Mouse (Mus musculus) kidney, adult 8-10 months (tissue): ENCODE results near the gene Tbc1d2b.

Source experiments
- DNase-seq, 2 experiments: peaks; one replicate each; pipeline ENCODE4 v3.0.0; 2022

The Tbc1d2b gene

DNA sequence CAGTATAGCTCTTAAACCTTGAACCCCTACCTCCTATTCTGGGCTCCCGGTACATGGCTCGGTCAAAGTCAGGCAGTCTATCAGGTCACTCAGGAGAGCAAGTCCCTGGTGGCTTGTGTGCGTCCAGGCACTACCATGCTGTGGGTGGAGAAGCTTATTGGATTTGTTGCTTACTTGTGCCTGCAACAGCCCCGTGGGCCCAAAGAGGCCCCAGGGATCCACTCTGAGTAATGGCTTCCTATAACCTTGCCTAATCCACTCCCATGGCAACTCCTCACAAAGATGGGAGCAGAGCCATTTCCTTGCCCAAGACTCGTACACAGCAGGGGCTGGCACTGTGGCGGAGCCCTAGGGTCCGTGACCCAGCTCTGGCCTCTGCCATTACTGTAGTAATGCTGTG lies 69.5 kb downstream of the Tbc1d2b start:
- DNase-seq, result no peak

DNA sequence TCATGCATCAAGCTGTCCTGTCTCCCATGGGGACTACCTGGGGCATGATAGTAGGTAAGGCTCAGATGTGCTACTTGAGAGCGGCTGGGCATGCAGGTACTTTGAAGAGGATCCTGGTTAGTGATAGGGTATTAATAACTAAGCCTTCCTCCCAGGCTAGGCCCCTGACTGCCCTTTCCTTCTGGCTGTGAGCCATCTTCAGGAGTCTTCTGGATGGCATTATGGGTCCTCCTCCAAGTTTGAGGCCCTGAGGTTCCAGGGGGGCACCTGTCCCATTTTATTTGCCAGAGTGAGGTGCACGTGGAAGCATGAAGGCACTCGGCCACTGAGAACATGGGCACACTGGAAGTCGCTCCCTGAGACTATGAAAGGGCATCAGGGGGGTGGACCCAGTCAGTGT lies 70.1 kb downstream of the Tbc1d2b start:
- no peak for DNase-seq

DNA sequence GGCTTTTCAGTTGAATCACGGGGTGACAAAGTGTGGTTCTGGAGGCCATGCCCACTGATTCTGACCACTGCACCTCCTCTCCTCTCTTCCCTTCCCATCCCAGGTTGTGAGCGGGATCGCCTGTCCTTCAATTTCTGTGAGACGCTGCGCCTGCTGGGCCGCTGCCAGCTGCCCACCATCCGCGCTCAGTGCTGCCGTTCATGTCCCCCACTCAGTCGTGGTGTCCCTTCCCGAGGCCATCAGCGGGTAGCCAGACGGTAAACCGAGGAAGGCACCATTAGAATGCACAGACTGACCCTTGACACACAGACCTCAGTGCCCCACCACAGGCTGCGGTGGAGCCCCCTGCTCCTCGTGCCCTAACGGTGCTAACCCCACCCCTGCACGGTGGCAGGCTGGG lies 71.0 kb downstream of the Tbc1d2b start:
- DNase-seq, result no peak

DNA sequence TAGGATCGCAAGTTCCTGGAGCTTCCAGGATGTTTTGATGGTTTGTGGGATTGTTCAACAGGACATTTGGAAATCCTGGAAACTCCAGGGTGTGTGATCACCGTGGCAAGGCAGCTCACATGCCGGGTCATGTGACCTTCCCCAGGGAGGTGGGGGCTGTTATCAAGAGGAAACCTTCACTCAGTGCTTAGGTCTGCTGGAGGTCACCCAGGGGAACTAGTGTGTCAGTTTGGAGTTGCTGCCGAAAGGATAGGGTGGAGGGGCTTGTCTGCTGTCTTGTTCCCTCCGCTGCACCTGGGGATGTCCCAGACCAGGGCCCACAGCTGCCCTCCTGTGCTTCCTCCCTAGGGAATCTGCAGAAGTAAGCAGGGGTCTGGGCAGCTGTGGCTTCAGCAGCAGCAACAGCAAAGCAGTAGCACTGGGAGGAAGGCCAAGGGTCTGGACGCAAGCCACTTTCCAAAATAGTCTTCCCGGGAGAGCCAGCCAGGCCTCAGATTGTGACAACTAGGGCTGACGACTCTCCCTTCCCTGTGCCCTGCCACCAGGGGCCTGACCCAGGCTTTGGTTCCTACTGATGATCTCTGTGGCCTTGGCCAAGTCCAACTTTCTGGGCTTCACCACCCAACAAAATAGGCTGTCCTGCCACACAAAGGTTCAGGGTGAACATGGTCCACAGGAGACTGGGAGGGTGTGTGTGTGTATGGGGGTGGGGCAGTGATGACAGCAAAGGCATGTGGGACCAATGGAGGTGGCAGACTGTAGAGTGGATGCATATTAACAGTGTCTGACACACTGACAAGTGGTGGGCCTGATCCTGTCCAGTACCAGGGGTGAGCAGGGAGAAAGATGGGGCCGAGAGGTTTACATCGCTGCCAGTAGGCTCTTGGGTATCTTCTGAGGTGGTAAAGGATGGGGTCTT lies 71.8 kb downstream of the Tbc1d2b start:
- DNase-seq, result peak; percentile 70 to 75

DNA sequence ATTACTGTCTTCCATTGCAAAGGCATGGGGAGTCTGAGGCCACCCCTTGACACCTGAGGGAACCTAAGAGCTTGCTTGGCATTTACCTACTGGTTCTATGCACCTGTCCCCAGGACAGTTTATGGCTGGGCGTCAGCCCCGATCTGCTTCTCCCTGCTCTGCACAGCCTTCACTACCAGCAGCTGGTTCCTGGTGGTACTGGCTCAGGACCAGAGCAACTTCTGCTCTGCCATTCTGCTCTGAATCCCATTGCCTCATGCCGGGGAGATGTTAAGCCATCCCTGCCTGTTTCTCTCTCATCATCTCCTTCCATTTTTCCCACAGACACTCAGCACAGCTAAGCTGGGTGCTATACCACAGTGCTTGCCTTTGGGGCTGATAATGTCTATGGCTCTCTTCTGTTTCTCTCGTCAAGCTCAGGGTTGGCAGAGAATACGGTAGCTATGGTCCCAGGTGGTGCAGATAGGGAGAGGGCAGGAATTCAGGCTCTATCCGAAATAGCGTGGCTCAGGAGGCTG lies 72.7 kb downstream of the Tbc1d2b start:
- no peak for DNase-seq

DNA sequence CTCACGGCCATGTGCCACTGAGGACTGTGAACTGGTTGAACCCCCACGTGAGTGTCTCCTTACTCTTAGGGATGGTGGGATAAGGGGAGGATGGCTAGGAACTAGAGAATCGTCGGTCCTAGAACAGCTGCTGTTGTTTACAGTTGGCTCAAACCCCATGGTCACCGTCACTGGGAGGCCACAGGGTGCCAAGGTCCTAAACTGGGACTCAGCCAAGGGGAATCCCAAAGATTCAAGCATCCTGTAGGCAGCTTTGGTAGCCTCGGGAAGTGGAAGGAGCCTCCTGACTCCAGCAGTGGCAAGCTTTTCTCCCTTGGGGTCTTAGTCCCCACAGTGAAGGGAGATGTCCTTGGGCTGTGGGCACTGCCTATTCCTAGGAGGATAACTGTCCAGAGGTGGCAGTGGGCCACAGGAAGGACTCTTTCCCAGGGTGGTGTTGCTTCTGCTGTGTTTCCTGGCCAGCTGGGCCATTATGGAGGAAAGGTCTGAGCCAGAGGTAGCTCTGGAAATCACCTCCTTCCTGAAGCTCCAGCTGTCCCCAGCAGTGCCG lies 73.4 kb downstream of the Tbc1d2b start:
- DNase-seq, result peak in 1 of 2 experiments; percentile 9

DNA sequence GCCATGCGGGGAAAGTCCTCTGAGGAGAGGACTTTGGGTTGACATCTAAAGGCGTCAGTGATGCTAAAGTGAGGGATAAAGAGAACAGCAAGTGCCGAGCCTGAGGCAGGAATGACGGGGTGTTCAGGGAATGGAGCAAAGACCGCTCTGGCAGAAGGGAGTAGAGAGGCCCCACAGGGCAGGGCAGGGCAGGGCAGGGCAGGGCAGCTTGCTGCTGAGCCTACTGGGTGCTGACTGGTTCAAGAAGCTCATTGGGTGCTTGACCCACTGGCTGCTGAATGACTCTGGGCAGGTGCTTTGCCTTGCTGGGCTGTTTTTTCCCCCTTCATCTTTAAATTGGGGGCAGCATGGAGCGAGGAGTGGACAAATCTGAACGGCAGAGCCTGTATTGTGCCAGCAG lies 74.3 kb downstream of the Tbc1d2b start:
- no peak for DNase-seq

DNA sequence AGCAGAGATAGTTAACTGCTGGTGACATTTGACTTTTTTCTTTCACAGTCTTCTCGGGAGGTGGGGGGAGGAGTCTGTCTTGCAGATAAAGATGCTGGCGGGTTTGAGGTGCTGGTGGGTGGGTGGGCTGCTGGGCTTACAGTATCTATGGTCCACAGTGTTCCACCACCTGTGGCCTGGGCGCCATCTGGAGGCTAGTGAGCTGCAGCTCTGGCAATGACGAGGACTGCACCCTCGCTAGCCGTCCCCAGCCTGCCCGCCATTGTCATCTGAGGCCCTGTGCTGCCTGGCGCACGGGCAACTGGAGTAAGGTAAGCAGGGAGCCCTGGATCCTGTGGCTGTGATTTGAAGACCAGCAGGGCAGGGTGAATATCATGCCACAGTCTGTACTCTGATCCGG lies 75.6 kb downstream of the Tbc1d2b start:
- DNase-seq, result no peak

DNA sequence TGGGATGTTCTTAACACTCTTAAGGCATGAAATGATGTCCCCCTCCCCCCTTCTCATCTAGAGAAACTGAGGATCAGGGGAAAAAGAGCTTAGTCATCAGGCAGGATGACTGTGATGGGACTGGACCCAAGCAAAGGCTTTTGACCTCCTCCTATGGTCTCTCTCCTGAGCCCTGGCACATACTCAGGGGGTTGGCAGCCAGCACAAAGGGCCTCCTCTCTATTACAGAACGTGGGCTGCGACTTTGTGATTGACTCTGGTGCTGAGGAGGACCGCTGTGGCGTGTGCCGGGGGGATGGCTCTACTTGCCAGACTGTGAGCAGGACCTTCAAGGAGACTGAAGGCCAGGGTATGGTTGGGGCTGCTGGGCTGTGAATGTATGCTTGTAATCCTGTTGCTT lies 81.2 kb downstream of the Tbc1d2b start:
- no peak for DNase-seq

DNA sequence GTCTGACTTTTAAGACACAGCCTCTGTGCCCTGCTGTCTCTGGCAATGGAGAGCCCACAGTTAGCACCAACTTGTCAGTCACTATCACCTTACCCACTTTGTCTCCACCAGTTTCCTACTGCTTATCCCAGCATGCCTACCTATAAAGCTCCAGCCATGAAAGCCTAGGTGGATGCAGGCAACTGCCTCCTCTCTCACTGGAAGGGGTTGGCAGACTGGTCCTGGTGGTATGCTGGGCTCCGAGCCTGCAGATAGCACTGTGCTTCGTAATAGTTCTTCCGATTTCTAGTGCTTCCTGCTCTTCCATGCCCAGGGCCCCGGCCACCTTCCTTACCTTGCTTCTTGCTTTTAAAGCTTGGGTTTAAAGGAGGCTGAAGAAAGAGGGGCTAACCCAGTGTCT lies 81.7 kb downstream of the Tbc1d2b start:
- DNase-seq, result no peak

DNA sequence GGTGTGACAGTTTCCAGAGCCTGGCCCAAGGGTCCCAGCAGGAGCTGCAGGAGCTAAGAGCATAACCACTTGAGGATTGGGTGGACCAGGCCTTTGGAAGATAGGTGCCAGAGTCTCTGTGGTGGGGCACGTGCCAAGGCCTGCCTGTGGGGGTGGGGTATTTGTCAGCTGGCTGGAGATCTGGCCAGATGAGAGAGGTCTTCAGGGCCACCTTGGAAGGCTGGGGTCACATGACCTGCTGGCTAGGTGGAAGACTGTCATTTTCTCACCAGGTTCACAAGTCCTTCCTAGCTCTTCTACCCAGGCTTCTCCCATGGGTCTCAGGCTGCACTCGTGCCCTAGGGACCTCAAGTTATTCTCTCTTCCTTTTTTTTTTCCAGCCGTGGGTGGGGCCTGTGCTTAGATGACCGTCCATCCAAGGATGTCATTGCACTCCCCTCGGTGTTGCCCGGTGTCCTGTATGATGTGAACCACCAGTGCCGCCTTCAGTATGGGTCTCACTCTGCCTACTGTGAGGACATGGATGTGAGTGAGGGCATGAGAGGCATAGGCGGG lies 85.2 kb downstream of the Tbc1d2b start:
- DNase-seq, result no peak

DNA sequence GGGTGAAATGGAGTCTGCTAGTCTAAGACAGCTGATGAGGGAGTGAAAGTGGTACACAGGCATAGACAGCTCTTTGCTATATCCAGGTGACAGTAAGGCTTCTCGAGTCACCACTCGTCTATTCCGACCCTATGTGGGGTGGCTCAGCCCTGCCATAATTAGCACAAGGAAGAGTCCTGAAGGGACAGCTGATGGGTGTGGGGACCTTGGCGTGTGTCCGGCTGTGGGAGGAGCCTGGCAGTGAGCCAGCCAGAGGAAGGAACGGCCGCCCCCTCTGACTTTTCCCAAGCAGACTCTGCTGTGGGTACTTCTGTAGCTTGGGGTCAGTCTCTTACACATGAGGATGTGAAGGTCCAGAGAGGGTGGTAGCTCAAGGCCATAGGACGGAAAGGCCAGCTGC lies 86.5 kb downstream of the Tbc1d2b start:
- DNase-seq, result peak; percentile 47 to 70

DNA sequence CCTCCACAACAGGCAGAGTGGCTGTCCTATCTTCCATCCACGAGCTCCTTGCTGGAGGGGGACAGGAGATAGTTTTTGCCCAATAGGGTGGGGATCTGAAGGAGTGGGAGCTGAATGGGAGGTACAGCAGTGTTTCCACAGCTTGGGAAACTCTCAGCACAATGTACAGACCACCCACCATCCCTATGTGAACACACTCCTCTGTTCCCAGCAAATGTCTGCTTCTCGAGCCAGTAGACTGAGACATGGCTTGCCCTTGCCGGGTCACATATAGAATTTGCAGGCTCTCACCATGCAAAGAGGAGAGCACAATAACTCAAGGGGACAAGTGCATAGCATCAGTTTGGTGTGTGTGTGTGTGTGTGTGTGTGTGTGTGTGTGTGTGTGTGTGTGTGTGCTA lies 87.1 kb downstream of the Tbc1d2b start:
- DNase-seq, result no peak

DNA sequence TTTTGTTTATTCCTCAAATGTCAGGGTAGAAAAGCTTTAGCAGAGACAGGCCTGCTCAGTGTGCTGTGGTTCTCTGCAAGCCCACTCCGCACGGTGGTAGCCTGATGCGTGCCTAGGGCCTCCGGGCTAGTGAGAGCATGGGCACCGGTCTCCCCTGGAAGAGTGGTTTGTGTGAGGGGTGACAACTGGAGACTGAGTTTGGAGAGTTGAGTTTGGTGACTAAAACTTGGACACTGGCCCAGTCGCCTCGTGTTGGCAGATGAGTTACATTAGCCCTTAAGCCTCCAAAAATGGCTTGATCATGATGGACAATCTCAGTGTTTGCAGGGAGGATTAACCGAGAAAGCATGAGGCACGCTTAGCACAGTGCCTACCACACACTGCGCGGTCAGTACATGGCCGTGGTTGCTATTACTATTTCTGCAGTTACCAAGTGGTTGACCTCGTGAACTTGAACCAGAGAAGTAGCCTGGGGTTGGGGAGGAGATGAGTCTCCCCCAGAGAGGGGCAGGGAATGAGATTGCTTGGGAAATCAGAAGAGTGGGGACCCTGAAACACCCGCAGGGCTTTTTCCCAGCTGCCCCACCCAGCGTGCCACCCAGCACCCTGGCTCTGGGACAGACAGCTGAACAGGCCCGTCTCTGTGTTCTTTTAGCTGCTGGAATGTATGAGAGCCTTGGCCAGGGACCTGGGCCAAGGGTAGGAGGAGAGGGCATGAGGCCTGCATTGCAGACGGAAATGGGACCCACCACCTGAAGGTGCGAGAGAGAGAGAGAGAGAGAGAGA lies 87.8 kb downstream of the Tbc1d2b start:
- DNase-seq, result no peak

DNA sequence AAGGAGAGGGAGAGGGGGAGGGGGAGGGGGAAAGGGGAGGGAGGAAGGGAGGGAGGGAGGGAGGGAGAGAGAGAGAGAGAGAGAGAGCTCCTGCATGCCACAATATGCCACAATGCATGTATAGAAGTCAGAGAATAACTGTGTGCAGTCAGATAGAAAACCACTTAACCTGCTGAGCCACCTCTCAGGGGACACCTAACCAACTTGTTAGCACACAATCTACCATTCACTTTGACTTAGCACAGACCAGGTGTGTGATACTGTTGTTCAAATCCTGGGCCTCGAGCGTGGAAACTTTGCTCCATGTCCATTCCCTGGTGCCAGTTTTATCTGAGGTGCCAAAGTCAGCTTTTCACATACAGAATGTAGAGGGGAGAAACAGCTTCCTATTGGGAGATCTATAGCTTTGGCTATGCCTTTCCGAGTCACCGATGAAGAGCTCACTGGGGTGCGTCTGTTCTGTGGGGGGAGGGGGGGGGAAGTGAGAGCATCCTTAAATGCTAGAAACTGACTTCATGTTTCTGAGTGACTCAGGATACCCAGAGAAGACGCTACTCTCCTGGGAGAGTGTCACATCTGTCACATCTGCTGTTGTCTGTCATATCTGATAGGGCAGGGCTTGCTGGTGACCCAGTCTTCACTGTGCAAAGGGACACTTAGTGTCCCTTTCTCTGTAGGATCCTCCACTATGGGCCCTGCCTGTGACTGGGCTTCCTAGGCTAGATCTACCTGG lies 88.8 kb downstream of the Tbc1d2b start:
- DNase-seq, result no peak

DNA sequence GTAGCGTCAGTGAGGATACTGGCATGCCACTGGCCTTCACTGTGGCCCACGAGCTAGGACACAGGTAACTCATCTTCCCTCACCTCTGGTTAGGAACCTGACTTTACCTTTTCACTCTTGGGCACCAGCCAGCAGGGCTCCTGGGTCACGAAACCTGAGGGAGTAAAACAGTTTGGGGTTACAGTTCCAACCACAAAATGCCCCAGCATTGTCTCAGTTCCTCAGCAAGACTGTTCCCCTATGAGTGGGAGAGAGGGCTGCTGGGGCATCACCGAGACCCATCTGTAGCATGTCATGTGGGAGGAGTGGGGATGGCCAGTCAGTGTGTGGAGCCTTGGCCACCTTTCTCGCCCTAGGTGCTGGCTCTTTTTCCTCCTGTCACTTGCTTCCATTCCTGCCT lies 91.2 kb downstream of the Tbc1d2b start:
- no peak for DNase-seq

DNA sequence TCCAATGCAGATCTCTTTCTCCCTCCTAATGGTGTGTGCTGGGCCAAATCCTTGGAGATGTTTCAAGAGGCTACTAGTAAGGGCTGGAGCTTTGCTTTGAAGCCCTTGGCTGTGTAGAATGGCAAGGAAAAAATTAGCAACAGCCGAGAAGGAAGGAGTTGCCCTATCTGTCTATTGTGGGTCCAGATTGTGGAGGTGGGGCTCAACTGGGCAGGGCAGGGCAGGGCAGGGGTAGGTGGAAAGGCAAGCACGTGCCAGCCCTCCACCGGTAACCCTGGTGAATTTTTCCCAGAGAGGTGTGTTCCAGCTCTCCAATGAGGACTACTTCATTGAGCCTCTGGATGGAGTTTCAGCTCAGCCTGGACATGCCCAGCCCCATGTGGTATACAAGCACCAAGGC lies 97.3 kb downstream of the Tbc1d2b start:
- DNase-seq, result no peak

DNA sequence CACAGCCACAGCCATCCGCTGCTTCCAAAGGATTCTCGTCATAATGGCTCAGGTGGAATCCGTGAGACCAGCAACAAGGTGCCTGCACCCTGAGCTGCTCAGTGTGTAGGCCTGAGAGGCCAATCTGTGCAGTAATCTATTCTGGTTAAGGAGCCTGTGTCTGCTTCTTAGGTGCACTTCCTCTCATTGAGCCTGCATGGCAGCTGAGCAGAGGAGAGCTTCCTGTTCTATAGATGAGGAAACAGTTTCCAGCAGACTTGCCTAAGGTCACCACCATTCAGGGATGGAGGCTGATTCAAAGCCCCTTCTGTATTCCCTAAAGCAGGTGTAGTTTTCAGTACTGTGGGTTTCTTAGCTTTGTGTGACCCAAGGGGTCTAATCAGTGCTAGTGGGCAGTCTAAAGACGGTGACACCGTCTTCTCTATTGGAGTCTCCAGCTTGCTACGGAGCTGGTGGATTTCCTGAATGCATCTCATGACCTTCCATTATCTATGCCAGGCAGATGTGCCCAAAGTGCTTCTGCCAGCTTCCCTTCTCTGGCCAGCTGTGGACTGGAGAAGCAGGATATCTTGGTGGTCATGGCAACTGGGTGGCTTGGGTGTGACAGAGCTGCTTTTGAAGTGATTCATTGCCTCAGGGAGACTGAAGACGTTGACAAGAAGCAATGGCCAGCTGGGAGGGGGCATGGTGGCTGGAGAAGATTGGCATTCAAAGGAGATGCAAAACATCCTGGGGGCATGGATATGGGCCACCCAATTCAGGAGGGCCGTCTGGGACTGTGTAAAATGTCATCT lies 97.9 kb downstream of the Tbc1d2b start:
- DNase-seq, result no peak

DNA sequence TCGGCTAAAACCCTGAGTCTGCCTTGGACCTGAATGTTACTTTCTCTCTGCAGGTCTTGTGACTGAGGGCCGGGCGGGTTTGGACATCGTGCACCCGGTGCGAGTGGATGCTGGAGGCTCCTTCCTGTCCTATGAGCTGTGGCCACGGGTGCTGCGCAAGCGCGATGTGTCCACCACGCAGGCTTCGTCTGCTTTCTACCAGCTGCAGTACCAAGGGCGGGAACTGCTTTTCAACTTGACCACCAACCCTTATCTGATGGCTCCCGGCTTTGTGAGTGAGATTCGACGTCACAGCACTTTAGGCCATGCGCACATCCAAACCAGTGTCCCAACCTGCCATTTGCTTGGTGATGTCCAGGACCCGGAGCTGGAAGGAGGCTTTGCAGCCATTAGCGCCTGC lies 99.2 kb downstream of the Tbc1d2b start:
- no peak for DNase-seq

DNA sequence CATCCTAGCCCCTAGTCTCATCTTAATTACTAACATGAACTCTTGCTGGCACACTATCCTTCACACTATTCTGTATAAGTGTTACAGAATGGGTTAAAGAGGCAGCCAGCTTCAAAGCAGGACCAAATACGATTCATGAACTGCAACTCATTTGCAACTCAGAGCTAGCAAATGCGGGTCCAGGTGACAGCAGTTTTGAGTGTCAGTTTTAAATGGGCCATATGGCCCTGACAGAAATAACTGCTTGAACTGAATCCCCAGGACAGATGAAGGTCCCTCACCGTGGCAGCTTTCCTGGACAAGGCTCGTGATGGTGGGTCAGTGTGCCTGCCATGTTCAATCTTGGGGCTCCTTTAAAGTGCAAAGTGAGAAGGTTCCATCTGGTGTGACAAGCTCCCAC lies 100.6 kb downstream of the Tbc1d2b start:
- no peak for DNase-seq

DNA sequence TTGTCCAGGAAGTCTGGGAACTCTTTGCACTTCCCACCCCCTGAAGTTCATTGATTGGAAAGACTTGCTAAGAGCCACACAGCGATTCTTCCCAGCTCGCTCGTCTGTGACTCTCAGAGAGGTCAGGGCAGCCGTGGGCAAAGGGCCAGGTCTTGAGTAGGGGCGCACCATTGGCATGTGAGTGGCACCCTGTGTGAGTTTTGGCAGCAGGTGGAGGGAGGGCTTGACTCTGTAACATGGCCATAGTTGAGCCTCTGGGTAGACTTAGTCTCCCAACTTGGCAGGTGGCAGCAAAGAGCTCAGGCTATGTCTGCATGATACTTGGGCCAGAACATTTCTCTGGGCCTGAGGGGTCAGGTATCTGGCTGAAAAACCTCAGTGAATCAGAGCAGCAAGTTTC lies 104.0 kb downstream of the Tbc1d2b start:
- no peak for DNase-seq

DNA sequence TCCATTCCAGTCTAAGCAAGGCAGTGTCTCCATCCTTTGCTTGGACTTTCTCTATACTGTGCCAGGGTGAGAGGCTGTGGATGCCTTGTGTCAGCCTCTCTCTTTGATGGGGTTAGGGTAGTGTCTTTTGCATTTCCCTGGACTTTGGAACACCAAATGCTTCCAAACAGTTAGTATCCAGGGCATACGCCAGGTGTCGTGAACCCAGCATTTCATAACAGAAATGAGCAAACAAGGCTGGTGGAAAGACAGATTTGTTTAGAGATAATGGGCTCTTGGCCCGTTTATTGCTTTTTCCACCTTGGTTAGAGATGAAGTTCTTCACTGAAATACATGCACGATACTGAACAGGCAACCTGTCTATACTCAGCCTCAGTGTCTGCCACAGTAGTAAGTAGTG lies 105.0 kb downstream of the Tbc1d2b start:
- no peak for DNase-seq
